Mouse (Mus musculus): ENCODE measurements around the gene Slc46a3. TPM values are rescaled to one million over a fixed set of nuclear protein-coding genes. Genes with fewer than 3 reads are reported as not detected.

Slc46a3 gene
- polyA plus RNA-seq, 1 experiment from 2014 or later, result 5.0 TPM

DNA sequence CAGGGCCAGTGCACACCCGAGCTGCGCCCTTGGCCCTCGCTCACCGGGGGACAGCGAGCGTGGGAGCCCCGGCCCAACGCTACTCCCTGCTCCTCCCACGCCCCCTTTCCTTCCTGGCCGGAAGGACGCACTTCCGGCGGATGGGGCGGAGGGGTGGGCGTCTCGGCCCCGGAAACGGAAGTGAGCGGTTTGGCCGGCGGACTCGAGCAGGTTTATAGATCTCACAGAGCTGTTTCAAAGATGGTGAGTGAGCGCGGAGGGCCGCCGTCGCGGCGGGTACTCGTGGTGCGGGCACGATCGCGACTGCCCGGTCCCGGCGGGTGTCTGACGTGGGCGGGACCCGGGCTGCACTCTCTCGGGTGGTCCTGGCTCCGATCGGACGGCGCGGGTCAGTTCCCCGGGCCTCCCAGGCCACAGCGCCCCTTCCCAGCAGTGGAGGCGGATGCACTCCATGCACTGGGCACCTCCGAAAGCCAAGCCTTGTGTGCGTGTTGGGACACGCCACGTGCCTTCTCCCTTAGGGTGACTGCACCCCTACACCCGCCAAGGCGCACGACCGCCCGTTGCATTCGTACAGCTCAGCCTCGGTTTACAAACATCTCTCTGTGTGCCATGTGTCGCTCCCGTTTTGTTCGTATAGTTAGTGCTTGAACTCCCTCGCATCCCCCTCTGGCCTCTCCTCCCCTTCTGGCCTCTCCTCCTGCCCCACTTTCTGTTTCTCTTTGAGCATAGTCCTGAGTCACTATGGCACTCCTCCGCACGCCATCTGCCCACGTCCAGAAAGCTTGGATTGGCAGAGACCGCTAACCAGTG is 34.0 kb downstream of the Slc46a3 start, which contains the start of gene Pomp:
Gene Pomp, plus strand, starts transcription at position 13 of the 813 bp plus-strand sequence.
- Histone ChIP-seq H3K4me1 (replicated peaks; ENCODE audit: control insufficient read depth, insufficient read depth, low read length) (peaks cover 9% of the 10 kb centered on the region), H3K9ac (ENCODE audit: low read length) (peak within 1 kb of the TSS; percentile 91), H3K27me3 (ENCODE audit: control insufficient read depth, insufficient read depth, low read depth, low read length) (no peaks in the 10 kb centered on the region), H3K27ac (ENCODE audit: low read length) (peak within 1 kb of the TSS; percentile 85), H3K4me3 (ENCODE audit: low read length) (peak within 1 kb of the TSS; percentile 95), H3K4me2 (ENCODE audit: low read depth, low read length) (peak within 1 kb of the TSS; percentile 87), H3K36me3 (ENCODE audit: control insufficient read depth, insufficient read depth, low read length) (peaks cover 16% of the 10 kb centered on the region), H3K9me3 (ENCODE audit: control insufficient read depth, low read length) (no peaks in the 10 kb centered on the region)
- WGBS, result 0% methylated on average over 68 of the region's 68 CpGs
- ATAC-seq (ENCODE audit: low read depth), result peak; percentile 96

DNA sequence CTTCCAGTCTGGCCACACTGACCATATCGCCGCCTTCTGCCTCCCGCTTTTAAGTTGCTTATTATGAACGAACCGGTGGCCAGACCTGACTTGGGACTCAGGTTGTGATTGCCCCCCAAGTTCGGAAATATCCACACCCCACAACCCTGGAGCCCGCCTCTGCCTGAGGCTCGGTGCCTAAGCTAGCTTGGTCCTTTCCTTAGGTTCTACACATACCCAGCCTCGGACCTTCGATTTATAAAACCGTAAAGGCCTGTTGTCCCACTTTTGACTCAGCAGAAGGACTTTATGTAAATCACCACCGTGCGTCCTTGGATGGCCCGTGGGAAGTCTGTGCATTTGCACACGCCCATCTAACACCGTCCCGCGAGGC is 34.6 kb downstream of the Slc46a3 start:
- peaks cover 16% of the 10 kb centered on the region for H3K36me3 ChIP-seq (ENCODE audit: control insufficient read depth, insufficient read depth, low read length)
- peak overlapping the region; percentile 85 for H3K27ac ChIP-seq (ENCODE audit: low read length)
- H3K4me3 ChIP-seq (ENCODE audit: low read length), result peak overlapping the region; percentile 95
- no peak for ATAC-seq (ENCODE audit: low read depth)
- H3K4me2 ChIP-seq (ENCODE audit: low read depth, low read length), result peak overlapping the region; percentile 87
- 2% methylated on average over 18 of the region's 18 CpGs for WGBS
- no peaks in the 10 kb centered on the region for H3K9me3 ChIP-seq (ENCODE audit: control insufficient read depth, low read length)
- peak overlapping the region; percentile 91 for H3K9ac ChIP-seq (ENCODE audit: low read length)
- no peaks in the 10 kb centered on the region for H3K27me3 ChIP-seq (ENCODE audit: control insufficient read depth, insufficient read depth, low read depth, low read length)
- H3K4me1 ChIP-seq (replicated peaks; ENCODE audit: control insufficient read depth, insufficient read depth, low read length), result peaks cover 9% of the 10 kb centered on the region

DNA sequence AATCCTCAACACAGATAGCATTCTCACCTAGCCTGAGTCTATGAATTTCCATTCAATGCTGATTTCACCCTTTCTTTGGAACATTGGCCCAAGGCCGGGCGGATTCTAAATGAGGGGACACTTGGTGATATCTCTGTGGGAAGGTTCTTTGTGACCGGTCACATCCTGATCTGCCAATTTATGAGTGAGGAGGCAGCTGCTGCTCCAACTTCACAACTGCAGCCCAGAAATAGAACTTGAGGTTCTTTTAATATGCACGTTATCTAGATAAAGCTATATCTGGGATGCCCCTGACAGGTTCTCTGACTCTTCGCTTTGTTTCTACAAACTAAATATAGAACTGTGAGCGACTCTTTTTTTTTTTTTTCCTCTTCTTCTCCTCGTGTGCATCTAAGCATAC is 44.4 kb downstream of the Slc46a3 start:
- H3K27ac ChIP-seq (ENCODE audit: low read length), result no peak overlapping the region
- ATAC-seq (ENCODE audit: low read depth), result no peak
- no peaks in the 10 kb centered on the region for H3K36me3 ChIP-seq (ENCODE audit: control insufficient read depth, insufficient read depth, low read length)
- no peak overlapping the region for H3K4me2 ChIP-seq (ENCODE audit: low read depth, low read length)
- no peak overlapping the region for H3K9ac ChIP-seq (ENCODE audit: low read length)
- WGBS, result 54% methylated on average over 7 of the region's 7 CpGs
- no peaks in the 10 kb centered on the region for H3K27me3 ChIP-seq (ENCODE audit: control insufficient read depth, insufficient read depth, low read depth, low read length)
- no peak overlapping the region for H3K4me3 ChIP-seq (ENCODE audit: low read length)
- H3K4me1 ChIP-seq (replicated peaks; ENCODE audit: control insufficient read depth, insufficient read depth, low read length), result no peaks in the 10 kb centered on the region; the same call in 1 of the 2 replicates
- no peaks in the 10 kb centered on the region for H3K9me3 ChIP-seq (ENCODE audit: control insufficient read depth, low read length)

DNA sequence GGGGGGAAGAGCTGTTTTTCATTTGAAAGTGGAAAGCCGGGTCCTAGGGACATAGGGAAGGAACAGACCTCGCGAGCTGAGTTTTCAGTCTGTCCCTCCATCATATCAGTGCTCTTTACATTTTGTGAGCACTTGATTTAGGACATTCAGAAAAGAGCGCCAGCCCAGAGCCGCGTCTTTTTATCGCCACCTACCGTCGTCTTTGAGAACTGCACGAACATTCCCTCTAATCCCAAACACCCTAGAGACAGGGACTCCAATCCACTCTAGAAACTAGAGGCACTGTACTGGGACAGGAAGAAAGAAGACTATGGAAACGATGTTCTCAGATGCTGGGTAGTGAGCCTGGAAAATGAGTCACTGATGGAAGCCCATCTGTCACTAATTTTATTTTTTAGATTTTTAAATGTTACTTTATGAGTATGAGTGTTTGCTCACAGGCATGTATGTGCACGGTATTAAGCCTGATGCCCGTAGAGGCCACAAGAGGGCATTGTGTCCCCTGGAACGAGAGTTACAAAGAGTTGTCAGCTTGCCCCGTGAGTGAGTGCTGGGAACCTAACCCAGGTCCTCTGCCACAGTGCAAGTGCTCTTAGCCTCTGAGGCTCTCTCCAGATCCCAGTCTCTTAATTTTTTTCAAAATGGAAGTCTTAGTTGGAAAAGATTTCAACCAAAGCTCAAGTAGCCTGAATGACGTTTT is 46.3 kb downstream of the Slc46a3 start:
- Histone ChIP-seq H3K27me3 (ENCODE audit: control insufficient read depth, insufficient read depth, low read depth, low read length) (no peaks in the 10 kb centered on the region), H3K9me3 (ENCODE audit: control insufficient read depth, low read length) (no peaks in the 10 kb centered on the region), H3K9ac (ENCODE audit: low read length) (no peak overlapping the region), H3K4me2 (ENCODE audit: low read depth, low read length) (0 out of 2 replicates have a peak overlapping the region, but pooled peaks have one; percentile 7), H3K4me3 (ENCODE audit: low read length) (no peak overlapping the region), H3K4me1 (replicated peaks; ENCODE audit: control insufficient read depth, insufficient read depth, low read length) (no peaks in the 10 kb centered on the region; the same call in 1 of the 2 replicates), H3K36me3 (ENCODE audit: control insufficient read depth, insufficient read depth, low read length) (no peaks in the 10 kb centered on the region), H3K27ac (ENCODE audit: low read length) (no peak overlapping the region)
- WGBS, result 20% methylated on average over 16 of the region's 16 CpGs
- peak; percentile 63 for ATAC-seq (ENCODE audit: low read depth)

DNA sequence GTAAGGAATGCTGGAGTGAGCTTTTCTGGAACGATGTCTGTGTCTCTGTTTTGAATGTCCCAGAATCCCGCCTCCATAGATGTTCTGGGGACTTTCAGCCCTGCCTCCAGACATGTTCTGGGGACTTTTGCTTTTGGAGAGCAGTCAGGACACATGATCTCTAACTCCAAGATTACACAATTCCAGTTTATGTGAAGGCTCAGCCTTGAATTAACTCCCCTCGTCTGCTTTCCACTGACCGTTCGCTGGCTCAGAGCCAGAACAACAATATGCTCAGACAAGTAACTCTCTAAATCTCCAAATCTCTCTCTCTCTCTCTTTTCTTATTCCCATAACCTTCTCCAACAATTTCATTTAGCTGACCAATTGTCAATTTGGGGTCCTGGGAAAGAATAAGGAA is 47.3 kb downstream of the Slc46a3 start:
- Histone ChIP-seq H3K4me3 (ENCODE audit: low read length) (no peak overlapping the region), H3K27ac (ENCODE audit: low read length) (no peak overlapping the region), H3K27me3 (ENCODE audit: control insufficient read depth, insufficient read depth, low read depth, low read length) (no peaks in the 10 kb centered on the region), H3K36me3 (ENCODE audit: control insufficient read depth, insufficient read depth, low read length) (no peaks in the 10 kb centered on the region), H3K9me3 (ENCODE audit: control insufficient read depth, low read length) (no peaks in the 10 kb centered on the region), H3K9ac (ENCODE audit: low read length) (no peak overlapping the region), H3K4me2 (ENCODE audit: low read depth, low read length) (no peak overlapping the region), H3K4me1 (replicated peaks; ENCODE audit: control insufficient read depth, insufficient read depth, low read length) (no peaks in the 10 kb centered on the region; the same call in 1 of the 2 replicates)
- WGBS, result 43% methylated on average over 5 of the region's 5 CpGs
- peak; percentile 75 for ATAC-seq (ENCODE audit: low read depth)

DNA sequence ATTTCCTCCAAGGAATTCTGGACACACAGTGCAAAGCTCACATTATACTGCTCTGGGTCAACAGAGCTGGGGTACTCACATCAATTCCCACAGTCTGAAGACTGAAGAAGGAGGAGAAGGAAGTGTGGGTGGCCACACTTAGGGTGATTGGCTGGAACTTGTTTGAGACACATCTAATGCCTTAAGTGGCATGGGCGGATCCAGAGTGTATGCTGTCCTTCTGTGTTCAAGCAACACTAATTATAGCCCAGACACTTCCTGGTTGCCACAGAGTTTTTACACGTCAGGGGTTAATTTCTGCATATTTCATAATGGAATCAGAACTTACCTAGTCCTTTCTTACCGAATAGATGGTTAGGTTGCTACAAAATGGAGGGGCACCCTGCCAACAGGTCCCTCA is 49.3 kb downstream of the Slc46a3 start:
- Histone ChIP-seq H3K4me1 (replicated peaks; ENCODE audit: control insufficient read depth, insufficient read depth, low read length) (no peaks in the 10 kb centered on the region; the same call in 1 of the 2 replicates), H3K36me3 (ENCODE audit: control insufficient read depth, insufficient read depth, low read length) (no peaks in the 10 kb centered on the region)
- no peak for ATAC-seq (ENCODE audit: low read depth)

DNA sequence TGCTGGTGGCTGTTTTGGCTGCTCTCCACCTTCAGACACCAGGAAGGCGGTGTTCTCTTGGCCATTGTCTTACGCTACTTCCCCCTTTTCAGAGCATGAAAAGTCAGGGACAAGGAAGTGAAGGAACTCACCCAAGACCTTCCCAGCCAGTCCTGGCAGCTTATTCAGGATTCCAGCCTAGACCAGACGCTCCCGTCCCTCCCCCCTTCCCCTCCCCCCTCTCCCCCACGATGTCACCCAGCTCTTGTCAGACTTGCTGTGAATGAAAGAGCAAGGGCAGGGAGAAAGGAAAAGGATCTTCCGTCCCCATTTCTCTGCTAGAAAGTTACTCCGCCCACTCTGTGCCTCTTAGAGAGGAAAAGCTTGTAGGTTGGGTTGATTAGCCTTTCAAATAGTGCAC is 51.3 kb downstream of the Slc46a3 start:
- no peak overlapping the region for H3K27ac ChIP-seq (ENCODE audit: low read length)
- no peaks in the 10 kb centered on the region for H3K36me3 ChIP-seq (ENCODE audit: control insufficient read depth, insufficient read depth, low read length)
- no peak for ATAC-seq (ENCODE audit: low read depth)
- no peak overlapping the region for H3K4me2 ChIP-seq (ENCODE audit: low read depth, low read length)
- no peaks in the 10 kb centered on the region for H3K27me3 ChIP-seq (ENCODE audit: control insufficient read depth, insufficient read depth, low read depth, low read length)
- H3K9me3 ChIP-seq (ENCODE audit: control insufficient read depth, low read length), result no peaks in the 10 kb centered on the region
- no peak overlapping the region for H3K4me3 ChIP-seq (ENCODE audit: low read length)
- no peaks in the 10 kb centered on the region; the same call in 1 of the 2 replicates for H3K4me1 ChIP-seq (replicated peaks; ENCODE audit: control insufficient read depth, insufficient read depth, low read length)
- 52% methylated on average over 6 of the region's 7 CpGs for WGBS
- no peak overlapping the region for H3K9ac ChIP-seq (ENCODE audit: low read length)

More for the DNA sequence above, 49.3 kb downstream of the Slc46a3 start:
- Histone ChIP-seq H3K9ac (ENCODE audit: low read length) (no peak overlapping the region), H3K27ac (ENCODE audit: low read length) (no peak overlapping the region), H3K4me2 (ENCODE audit: low read depth, low read length) (no peak overlapping the region), H3K4me3 (ENCODE audit: low read length) (no peak overlapping the region), H3K27me3 (ENCODE audit: control insufficient read depth, insufficient read depth, low read depth, low read length) (no peaks in the 10 kb centered on the region), H3K9me3 (ENCODE audit: control insufficient read depth, low read length) (no peaks in the 10 kb centered on the region)
- WGBS, result 52% methylated on average over 3 of the region's 3 CpGs

DNA sequence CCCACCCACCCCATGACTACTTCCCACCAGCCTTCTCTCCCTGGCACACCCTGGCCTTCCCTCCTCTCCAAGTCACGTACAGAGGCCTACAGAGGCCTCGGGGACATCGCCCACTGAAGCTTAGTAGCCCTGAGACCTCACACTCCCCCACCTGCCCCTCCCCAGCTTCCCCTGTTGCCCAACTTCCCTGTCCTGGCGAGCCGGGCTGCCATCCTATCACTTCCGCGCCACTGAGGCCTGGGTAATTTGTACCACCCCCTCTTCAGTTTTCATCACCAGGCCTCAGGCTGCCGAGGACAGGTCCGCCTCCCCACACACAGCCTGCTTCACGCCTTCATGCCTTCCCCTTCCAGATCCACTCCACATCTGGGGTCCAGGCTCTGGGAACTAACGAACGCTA is 55.2 kb downstream of the Slc46a3 start:
- 81% methylated on average over 12 of the region's 12 CpGs for WGBS
- no peaks in the 10 kb centered on the region for H3K27me3 ChIP-seq (ENCODE audit: control insufficient read depth, insufficient read depth, low read depth, low read length)
- no peak for ATAC-seq (ENCODE audit: low read depth)
- no peaks in the 10 kb centered on the region for H3K9me3 ChIP-seq (ENCODE audit: control insufficient read depth, low read length)
- H3K4me2 ChIP-seq (ENCODE audit: low read depth, low read length), result no peak overlapping the region
- H3K4me1 ChIP-seq (replicated peaks; ENCODE audit: control insufficient read depth, insufficient read depth, low read length), result peaks cover 3% of the 10 kb centered on the region; the same call in 1 of the 2 replicates
- H3K4me3 ChIP-seq (ENCODE audit: low read length), result no peak overlapping the region
- no peaks in the 10 kb centered on the region for H3K36me3 ChIP-seq (ENCODE audit: control insufficient read depth, insufficient read depth, low read length)
- H3K9ac ChIP-seq (ENCODE audit: low read length), result no peak overlapping the region
- no peak overlapping the region for H3K27ac ChIP-seq (ENCODE audit: low read length)

DNA sequence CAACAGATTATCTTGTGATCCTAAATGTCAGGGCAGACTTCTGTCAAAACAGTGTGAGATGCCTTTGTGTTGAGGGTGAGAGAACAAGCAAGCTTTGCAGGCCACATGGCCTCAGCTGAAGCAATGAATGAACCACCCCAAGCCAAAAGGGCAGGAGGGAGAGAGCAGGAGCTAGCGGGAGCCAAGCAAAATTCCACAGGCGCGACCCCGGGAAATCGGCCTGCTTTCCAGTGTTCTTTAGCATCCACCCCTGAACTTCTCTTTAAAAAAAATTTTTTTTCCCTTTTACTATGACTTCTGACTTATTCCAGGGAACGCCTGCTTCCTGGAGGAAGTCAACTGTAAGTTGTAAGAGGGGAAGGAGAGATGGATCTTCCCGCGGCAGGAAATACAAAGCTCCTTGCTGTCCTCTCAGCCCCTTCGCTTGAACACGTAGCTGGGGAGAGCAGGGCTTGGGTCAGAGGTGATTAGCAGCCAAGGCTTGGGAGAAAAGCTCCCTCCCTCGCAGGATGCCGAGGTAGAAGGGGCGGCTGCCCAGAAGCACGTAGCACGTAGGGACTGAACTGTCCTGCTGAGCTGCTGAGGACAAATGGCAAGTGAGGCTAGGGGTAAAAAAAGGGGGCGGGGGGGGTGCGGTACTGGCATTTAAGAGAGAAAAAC is 59.6 kb downstream of the Slc46a3 start:
- no peak overlapping the region for H3K4me3 ChIP-seq (ENCODE audit: low read length)
- no peak overlapping the region for H3K4me2 ChIP-seq (ENCODE audit: low read depth, low read length)
- no peak for ATAC-seq (ENCODE audit: low read depth)

More for the DNA sequence above, 59.6 kb downstream of the Slc46a3 start:
- WGBS, result 15% methylated on average over 17 of the region's 17 CpGs
- Histone ChIP-seq H3K27me3 (ENCODE audit: control insufficient read depth, insufficient read depth, low read depth, low read length) (no peaks in the 10 kb centered on the region), H3K4me1 (replicated peaks; ENCODE audit: control insufficient read depth, insufficient read depth, low read length) (peaks cover 6% of the 10 kb centered on the region; the same call in 1 of the 2 replicates), H3K27ac (ENCODE audit: low read length) (no peak overlapping the region), H3K9ac (ENCODE audit: low read length) (no peak overlapping the region), H3K36me3 (ENCODE audit: control insufficient read depth, insufficient read depth, low read length) (no peaks in the 10 kb centered on the region), H3K9me3 (ENCODE audit: control insufficient read depth, low read length) (no peaks in the 10 kb centered on the region)
